In genomic region chr17:31986915-31987314, GRCm38 (mm10) we compare ENCODE assay signal across 20 mouse cellular contexts. TPM values are rescaled to one million over a fixed set of nuclear protein-coding genes. Genes with fewer than 3 reads are reported as not detected.
A peak's percentile ranks its signal among the peaks of the same experiment; 100 is the strongest.
DNase-seq lines count a peak whose midpoint lies in the region; ATAC-seq and TF ChIP-seq lines count a peak whose summit lies in the region.
"Had no signal": no experiment of that assay in that cellular context is flagged by ENCODE, and none has a peak within 500 bp of the region (broad histone marks: within the 10 kb centered on the region; RNA-seq: fewer than 3 reads in every experiment).

No protein-coding gene starts in this region.

- peak; percentile 8 for DNase-seq in forebrain, postnatal 0 days
- DNase-seq in forebrain, embryonic 10.5 days (ENCODE audit: extremely low spot score, low spot score) = no peak
- DNase-seq in lung, embryonic 14.5 days = peak; percentile 61
- DNase-seq in lung, postnatal 4 days = no peak
- DNase-seq in lung, postnatal 25 days (ENCODE audit: low spot score) = no peak
- peak; percentile 36 for DNase-seq in adipocyte (ENCODE audit: low spot score)
- no peak for DNase-seq in right cerebral cortex, adult 18-20 months
- DNase-seq: adrenal gland, adult 8-10 months; adrenal gland, postnatal 14 days; adrenal gland, postnatal 36 days; cerebellum, adult 11-12 months; cerebellum, adult 2 months; cerebellum, adult 9-10 months; cerebellum, postnatal 10 days; cerebellum, postnatal 25 days had no signal

- no peak for TF ChIP-seq CTCF in forebrain, postnatal 0 days (IDR thresholded peaks at IDR 0.05; ENCODE audit: low read depth)
- no peak for TF ChIP-seq CTCF in lung, embryonic 14.5 days (IDR thresholded peaks at IDR 0.05; ENCODE audit: low read depth)

- H3K27ac ChIP-seq in forebrain, postnatal 0 days (ENCODE audit: low read depth, low read length) = no peak overlapping the region
- H3K27ac ChIP-seq in forebrain, embryonic 10.5 days = no peak overlapping the region
- H3K27ac ChIP-seq in lung, embryonic 14.5 days (ENCODE audit: low read depth) = no peak overlapping the region
- peak overlapping the region; percentile 44; the same call in 1 of the 2 replicates for H3K27ac ChIP-seq in lung, embryonic 16.5 days (ENCODE audit: low read length)
- H3K27ac ChIP-seq: embryonic facial prominence, embryonic 10.5 days; embryonic facial prominence, embryonic 12.5 days; forebrain, embryonic 12.5 days had no signal

- ATAC-seq in forebrain, postnatal 0 days = no peak
- no peak for ATAC-seq in lung, embryonic 14.5 days (ENCODE audit: insufficient read depth)
- ATAC-seq in lung, embryonic 16.5 days (ENCODE audit: low read depth) = peak; percentile 62
- ATAC-seq: forebrain, embryonic 14.5 days had no signal

- no peak overlapping the region for H3K9ac ChIP-seq in forebrain, postnatal 0 days
- no peak overlapping the region for H3K9ac ChIP-seq in lung, embryonic 14.5 days
- H3K9ac ChIP-seq in lung, embryonic 16.5 days (ENCODE audit: low read length) = no peak overlapping the region
- H3K9ac ChIP-seq: embryonic facial prominence, embryonic 12.5 days; forebrain, embryonic 12.5 days had no signal

- no peaks in the 10 kb centered on the region for H3K4me1 ChIP-seq in forebrain, postnatal 0 days (ENCODE audit: insufficient read depth)
- peaks cover 5% of the 10 kb centered on the region for H3K4me1 ChIP-seq in forebrain, embryonic 10.5 days
- H3K4me1 ChIP-seq in lung, embryonic 14.5 days (ENCODE audit: insufficient read depth) = peaks cover 20% of the 10 kb centered on the region
- peaks cover 27% of the 10 kb centered on the region for H3K4me1 ChIP-seq in lung, embryonic 16.5 days (replicated peaks; ENCODE audit: control insufficient read depth, insufficient read depth, low read length)
- H3K4me1 ChIP-seq: embryonic facial prominence, embryonic 12.5 days; forebrain, embryonic 12.5 days had no signal

- no peaks in the 10 kb centered on the region for H3K27me3 ChIP-seq in forebrain, postnatal 0 days (ENCODE audit: insufficient read depth, low read length)
- H3K27me3 ChIP-seq in forebrain, embryonic 10.5 days (ENCODE audit: poor library complexity, severe bottlenecking) = no peaks in the 10 kb centered on the region
- H3K27me3 ChIP-seq in lung, embryonic 14.5 days (ENCODE audit: insufficient read depth, low read length) = no peaks in the 10 kb centered on the region
- H3K27me3 ChIP-seq in lung, embryonic 16.5 days (ENCODE audit: control insufficient read depth, insufficient read depth, low read depth, low read length) = no peaks in the 10 kb centered on the region
- H3K27me3 ChIP-seq: embryonic facial prominence, embryonic 12.5 days; forebrain, embryonic 12.5 days had no signal

- no peaks in the 10 kb centered on the region for H3K36me3 ChIP-seq in forebrain, postnatal 0 days (ENCODE audit: insufficient read depth)
- no peaks in the 10 kb centered on the region for H3K36me3 ChIP-seq in forebrain, embryonic 10.5 days (replicated peaks)
- no peaks in the 10 kb centered on the region for H3K36me3 ChIP-seq in lung, embryonic 14.5 days (ENCODE audit: insufficient read depth)
- H3K36me3 ChIP-seq in lung, embryonic 16.5 days (ENCODE audit: control insufficient read depth, insufficient read depth, low read length) = no peaks in the 10 kb centered on the region
- H3K36me3 ChIP-seq: embryonic facial prominence, embryonic 10.5 days; embryonic facial prominence, embryonic 12.5 days; forebrain, embryonic 12.5 days had no signal

- no peak overlapping the region for H3K4me2 ChIP-seq in forebrain, postnatal 0 days (ENCODE audit: low read depth)
- H3K4me2 ChIP-seq in lung, embryonic 14.5 days = no peak overlapping the region
- H3K4me2 ChIP-seq in lung, embryonic 16.5 days (ENCODE audit: low read depth, low read length) = no peak overlapping the region
- H3K4me2 ChIP-seq: embryonic facial prominence, embryonic 12.5 days; forebrain, embryonic 12.5 days had no signal

- H3K4me3 ChIP-seq in forebrain, postnatal 0 days (ENCODE audit: low read depth, low read length) = no peak overlapping the region
- H3K4me3 ChIP-seq in forebrain, embryonic 10.5 days = no peak overlapping the region
- H3K4me3 ChIP-seq in lung, embryonic 14.5 days (ENCODE audit: low read depth, low read length) = no peak overlapping the region
- no peak overlapping the region for H3K4me3 ChIP-seq in lung, embryonic 16.5 days (ENCODE audit: low read length)
- H3K4me3 ChIP-seq: embryonic facial prominence, embryonic 10.5 days; embryonic facial prominence, embryonic 12.5 days; forebrain, embryonic 12.5 days had no signal

- WGBS in forebrain, postnatal 0 days = 89% methylated on average over 1 of the region's 1 CpGs
- 88% methylated on average over 1 of the region's 1 CpGs for WGBS in forebrain, embryonic 10.5 days
- WGBS in lung, embryonic 14.5 days = 62% methylated on average over 1 of the region's 1 CpGs
- WGBS in lung, embryonic 16.5 days = 50% methylated on average over 1 of the region's 1 CpGs

- H3K9me3 ChIP-seq in forebrain, postnatal 0 days (ENCODE audit: low read length) = no peaks in the 10 kb centered on the region
- no peaks in the 10 kb centered on the region for H3K9me3 ChIP-seq in forebrain, embryonic 10.5 days
- H3K9me3 ChIP-seq in lung, embryonic 14.5 days (ENCODE audit: low read depth, low read length) = no peaks in the 10 kb centered on the region
- no peaks in the 10 kb centered on the region for H3K9me3 ChIP-seq in lung, embryonic 16.5 days (ENCODE audit: control insufficient read depth, low read length)
- H3K9me3 ChIP-seq: embryonic facial prominence, embryonic 10.5 days; embryonic facial prominence, embryonic 12.5 days; forebrain, embryonic 12.5 days had no signal

RNA-seq across cellular contexts. Expression of gene Rrp1b, which starts 49.0 kb away (rescaled TPM):
- 26.8 and 40.4 TPM in 2 replicates for total RNA-seq in forebrain, postnatal 0 days (2014; rRNA removed)
- polyA plus RNA-seq in forebrain, postnatal 0 days (2015; fragmentation: Nextera tagmentation; extraction: Ambion mirVana) = 32.0 and 39.4 TPM in 2 replicates
- 107 and 109 TPM in 2 replicates for polyA plus RNA-seq in forebrain, embryonic 10.5 days (2016; fragmentation: Nextera tagmentation; extraction: Ambion mirVana)
- 76.5 and 77.5 TPM in 2 replicates for polyA plus RNA-seq in lung, embryonic 14.5 days (2014; fragmentation: Nextera tagmentation; extraction: Ambion mirVana)
- polyA plus RNA-seq in lung, embryonic 16.5 days (2015; fragmentation: Nextera tagmentation; extraction: Ambion mirVana) = 53.4 and 58.5 TPM in 2 replicates

RNA-seq across cellular contexts. Expression of gene Hsf2bp, which starts 49.2 kb away (rescaled TPM):
- 0.57 and 0.62 TPM in 2 replicates for total RNA-seq in forebrain, postnatal 0 days (2014; rRNA removed)
- 0.90 and 1.1 TPM in 2 replicates for polyA plus RNA-seq in forebrain, postnatal 0 days (2015; fragmentation: Nextera tagmentation; extraction: Ambion mirVana)
- 0.38 and 0.52 TPM in 2 replicates for polyA plus RNA-seq in forebrain, embryonic 10.5 days (2016; fragmentation: Nextera tagmentation; extraction: Ambion mirVana)
- 0.38 and 0.55 TPM in 2 replicates for polyA plus RNA-seq in lung, embryonic 14.5 days (2014; fragmentation: Nextera tagmentation; extraction: Ambion mirVana)
- 0.57 and 0.87 TPM in 2 replicates for polyA plus RNA-seq in lung, embryonic 16.5 days (2015; fragmentation: Nextera tagmentation; extraction: Ambion mirVana)

Comparison
In these comparisons a context has a peak if more than half of its experiments do, and no peak if none do; other contexts are left out.
1. DNase-seq: peak in forebrain, postnatal 0 days (single experiment), lung, embryonic 14.5 days (single experiment) and adipocyte (single experiment); none in forebrain, embryonic 10.5 days (single experiment), lung, postnatal 4 days (0 of 2), lung, postnatal 25 days (single experiment) and right cerebral cortex, adult 18-20 months (single experiment).